Mouse (Mus musculus): Measurements from ENCODE around the gene Kcna2.

Gene Kcna2

GRCm38 (mm10) chr3:107150469-107150868, 49.5 kb downstream of the Kcna2 start:
- TF ChIP-seq NANOG (IDR thresholded peaks at IDR 0.05; ENCODE audit: borderline replicate concordance, low read length) (no peak), CTCF (conservative IDR thresholded peaks at IDR 0.05; ENCODE audit: low read length) (no peak)
- Histone ChIP-seq H3K4me1 (replicated peaks; ENCODE audit: low read depth, low read length) (no peaks in the 10 kb centered on the region), H3K9me3 (ENCODE audit: low read length) (no peaks in the 10 kb centered on the region), H3K36me3 (ENCODE audit: insufficient read depth, low read length) (no peaks in the 10 kb centered on the region), H3K27me3 (ENCODE audit: insufficient read depth, low read length) (no peaks in the 10 kb centered on the region; the same call in 1 of the 2 replicates), H3K4me3 (replicated peaks; ENCODE audit: low read length) (no peak overlapping the region)

GRCm38 (mm10) chr3:107150872-107151540, 50.1 kb downstream of the Kcna2 start:
- Histone ChIP-seq H3K36me3 (ENCODE audit: insufficient read depth, low read length) (no peaks in the 10 kb centered on the region), H3K4me1 (replicated peaks; ENCODE audit: low read depth, low read length) (no peaks in the 10 kb centered on the region), H3K9me3 (ENCODE audit: low read length) (no peaks in the 10 kb centered on the region), H3K27me3 (ENCODE audit: insufficient read depth, low read length) (no peaks in the 10 kb centered on the region), H3K4me3 (replicated peaks; ENCODE audit: low read length) (no peak overlapping the region)
- TF ChIP-seq CTCF (conservative IDR thresholded peaks at IDR 0.05; ENCODE audit: low read length), result no peak
- no peak for TF ChIP-seq POU5F1 (IDR thresholded peaks at IDR 0.05; ENCODE audit: borderline replicate concordance, low read length)
- no peak for TF ChIP-seq NANOG (IDR thresholded peaks at IDR 0.05; ENCODE audit: borderline replicate concordance, low read length)

- Histone ChIP-seq H3K27me3 (ENCODE audit: insufficient read depth, low read length) (no peaks in the 10 kb centered on the region), H3K4me3 (replicated peaks; ENCODE audit: low read length) (no peak overlapping the region)
Measured at GRCm38 (mm10) chr3:107153772-107154655, 53.1 kb downstream of the Kcna2 start.

GRCm38 (mm10) chr3:107158856-107159255, 57.9 kb downstream of the Kcna2 start:
- Histone ChIP-seq H3K9me3 (ENCODE audit: low read length) (no peaks in the 10 kb centered on the region), H3K4me3 (replicated peaks; ENCODE audit: low read length) (no peak overlapping the region), H3K36me3 (ENCODE audit: insufficient read depth, low read length) (no peaks in the 10 kb centered on the region), H3K27me3 (ENCODE audit: insufficient read depth, low read length) (peaks cover 23% of the 10 kb centered on the region), H3K4me1 (replicated peaks; ENCODE audit: low read depth, low read length) (peaks cover 11% of the 10 kb centered on the region)
- no peak for TF ChIP-seq POU5F1 (IDR thresholded peaks at IDR 0.05; ENCODE audit: borderline replicate concordance, low read length)
- no peak for TF ChIP-seq CTCF (conservative IDR thresholded peaks at IDR 0.05; ENCODE audit: low read length)
- TF ChIP-seq NANOG (IDR thresholded peaks at IDR 0.05; ENCODE audit: borderline replicate concordance, low read length), result no peak

More at GRCm38 (mm10) chr3:107153772-107154655, 53.1 kb downstream of the Kcna2 start:
- no peak for TF ChIP-seq NANOG (IDR thresholded peaks at IDR 0.05; ENCODE audit: borderline replicate concordance, low read length)
- TF ChIP-seq POU5F1 (IDR thresholded peaks at IDR 0.05; ENCODE audit: borderline replicate concordance, low read length), result no peak
- TF ChIP-seq CTCF (conservative IDR thresholded peaks at IDR 0.05; ENCODE audit: low read length), result no peak
- no peaks in the 10 kb centered on the region for H3K9me3 ChIP-seq (ENCODE audit: low read length)
- H3K36me3 ChIP-seq (ENCODE audit: insufficient read depth, low read length), result no peaks in the 10 kb centered on the region
- no peaks in the 10 kb centered on the region for H3K4me1 ChIP-seq (replicated peaks; ENCODE audit: low read depth, low read length)

GRCm38 (mm10) chr3:107159418-107159817, 58.5 kb downstream of the Kcna2 start:
- H3K4me1 ChIP-seq (replicated peaks; ENCODE audit: low read depth, low read length), result peaks cover 11% of the 10 kb centered on the region
- no peaks in the 10 kb centered on the region for H3K9me3 ChIP-seq (ENCODE audit: low read length)
- peak overlapping the region; percentile 51; the same call in 1 of the 2 replicates for H3K4me3 ChIP-seq (replicated peaks; ENCODE audit: low read length)
- H3K27me3 ChIP-seq (ENCODE audit: insufficient read depth, low read length), result peaks cover 23% of the 10 kb centered on the region
- H3K36me3 ChIP-seq (ENCODE audit: insufficient read depth, low read length), result no peaks in the 10 kb centered on the region
- TF ChIP-seq CTCF (conservative IDR thresholded peaks at IDR 0.05; ENCODE audit: low read length) (peak; percentile 35), POU5F1 (IDR thresholded peaks at IDR 0.05; ENCODE audit: borderline replicate concordance, low read length) (no peak)

- Histone ChIP-seq H3K9me3 (ENCODE audit: low read length) (no peaks in the 10 kb centered on the region), H3K4me1 (replicated peaks; ENCODE audit: low read depth, low read length) (peaks cover 11% of the 10 kb centered on the region), H3K36me3 (ENCODE audit: insufficient read depth, low read length) (no peaks in the 10 kb centered on the region), H3K27me3 (ENCODE audit: insufficient read depth, low read length) (peaks cover 23% of the 10 kb centered on the region), H3K4me3 (replicated peaks; ENCODE audit: low read length) (peak overlapping the region; percentile 51)
- no peak for TF ChIP-seq NANOG (IDR thresholded peaks at IDR 0.05; ENCODE audit: borderline replicate concordance, low read length)
- TF ChIP-seq CTCF (conservative IDR thresholded peaks at IDR 0.05; ENCODE audit: low read length), result no peak; the same call in none of the 2 replicates
- no peak for TF ChIP-seq POU5F1 (IDR thresholded peaks at IDR 0.05; ENCODE audit: borderline replicate concordance, low read length)
Measured at GRCm38 (mm10) chr3:107159859-107160324, 58.9 kb downstream of the Kcna2 start.

GRCm38 (mm10) chr3:107162741-107163140, 61.8 kb downstream of the Kcna2 start:
- peaks cover 11% of the 10 kb centered on the region for H3K4me1 ChIP-seq (replicated peaks; ENCODE audit: low read depth, low read length)
- no peaks in the 10 kb centered on the region for H3K36me3 ChIP-seq (ENCODE audit: insufficient read depth, low read length)
- H3K27me3 ChIP-seq (ENCODE audit: insufficient read depth, low read length), result peaks cover 24% of the 10 kb centered on the region
- TF ChIP-seq NANOG (IDR thresholded peaks at IDR 0.05; ENCODE audit: borderline replicate concordance, low read length), result no peak
- no peak for TF ChIP-seq POU5F1 (IDR thresholded peaks at IDR 0.05; ENCODE audit: borderline replicate concordance, low read length)
- no peak for TF ChIP-seq CTCF (conservative IDR thresholded peaks at IDR 0.05; ENCODE audit: low read length)
- H3K9me3 ChIP-seq (ENCODE audit: low read length), result no peaks in the 10 kb centered on the region
- H3K4me3 ChIP-seq (replicated peaks; ENCODE audit: low read length), result no peak overlapping the region

All from E14TG2a.4 (cell line).